Mouse (Mus musculus) heart, embryonic 16.5 days (tissue): ENCODE results near the gene Ctnna3. TPM values are rescaled to one million over a fixed set of nuclear protein-coding genes. Genes with fewer than 3 reads are reported as not detected.

ENCODE experiments used
- polyA plus RNA-seq: library from polyadenylated mRNA; unstranded; fragments of >200 nt; fragmentation: Nextera tagmentation; extraction: Ambion mirVana; gene quantifications from 2 replicates; pipeline ENCODE4 v1.2.1, GENCODE M21; 2015

Ctnna3 gene
- polyA plus RNA-seq, 1 experiment from 2014 or later, result 27.6 TPM

Other genes with a start within 250 kb of the Ctnna3 start
- gene Mypn, start 226.1 kb upstream of the Ctnna3 start, polyA plus RNA-seq, result 12.3 and 14.4 TPM in 2 replicates
- gene Herc4, start 186.3 kb upstream of the Ctnna3 start, polyA plus RNA-seq, result 37.4 and 38.5 TPM in 2 replicates
- 2.6 and 2.7 TPM in 2 replicates for gene Sirt1, start 48.4 kb upstream of the Ctnna3 start, polyA plus RNA-seq
- 6.6 and 7.5 TPM in 2 replicates for gene Dnajc12, start 47.7 kb upstream of the Ctnna3 start, polyA plus RNA-seq
- gene Gm7075, start 8.3 kb upstream of the Ctnna3 start, polyA plus RNA-seq, result not detected in 2 replicates